Mouse (Mus musculus): ENCODE results near the gene Matk.
"Not testable (repeated sequence)": the region's sequence is repeated elsewhere in the genome, so short reads cannot be mapped to it uniquely, and the experiment has no call there.

Gene Matk

GRCm38 (mm10) chr10:81252424-81253419, at the start of gene Matk:
Matk (plus strand) TSS chr10:81252935.
- no peak for DNase-seq (ENCODE audit: low read depth, low spot score)

GRCm38 (mm10) chr10:81202978-81203720, 49.6 kb upstream of the Matk start:
- no peak for DNase-seq (ENCODE audit: low read depth, low spot score)

GRCm38 (mm10) chr10:81204137-81204536, 48.6 kb upstream of the Matk start:
- no peak for DNase-seq (ENCODE audit: low read depth, low spot score)

GRCm38 (mm10) chr10:81210154-81210553, 42.6 kb upstream of the Matk start:
- DNase-seq (ENCODE audit: low read depth, low spot score), result no peak

GRCm38 (mm10) chr10:81216260-81216659, 36.5 kb upstream of the Matk start:
- DNase-seq (ENCODE audit: low read depth, low spot score), result no peak

GRCm38 (mm10) chr10:81216810-81217209, 35.9 kb upstream of the Matk start:
- no peak for DNase-seq (ENCODE audit: low read depth, low spot score)

GRCm38 (mm10) chr10:81217267-81217666, 35.5 kb upstream of the Matk start:
- DNase-seq (ENCODE audit: low read depth, low spot score), result not testable (repeated sequence)

GRCm38 (mm10) chr10:81217964-81218363, 34.8 kb upstream of the Matk start:
- DNase-seq (ENCODE audit: low read depth, low spot score), result no peak

GRCm38 (mm10) chr10:81221402-81222015, 31.2 kb upstream of the Matk start:
- no peak for DNase-seq (ENCODE audit: low read depth, low spot score)

- DNase-seq (ENCODE audit: low read depth, low spot score), result not testable (repeated sequence)
Observed at GRCm38 (mm10) chr10:81223731-81224130, 29.0 kb upstream of the Matk start.

- no peak for DNase-seq (ENCODE audit: low read depth, low spot score)
Observed at GRCm38 (mm10) chr10:81229735-81230437, 22.8 kb upstream of the Matk start.

GRCm38 (mm10) chr10:81230438-81231332, 22.1 kb upstream of the Matk start, which contains the start of gene Atcay:
Atcay (minus strand) TSS chr10:81230833.
- DNase-seq (ENCODE audit: low read depth, low spot score), result no peak

- no peak for DNase-seq (ENCODE audit: low read depth, low spot score)
Observed at GRCm38 (mm10) chr10:81231436-81231835, 21.3 kb upstream of the Matk start.

GRCm38 (mm10) chr10:81232580-81233225, 20.0 kb upstream of the Matk start, which contains the start of gene Zfr2:
Zfr2 (plus strand) TSS chr10:81233155.
- peak; percentile 77 for DNase-seq (ENCODE audit: low read depth, low spot score)

- DNase-seq (ENCODE audit: low read depth, low spot score), result no peak
Observed at GRCm38 (mm10) chr10:81233226-81233585, 19.5 kb upstream of the Matk start.

GRCm38 (mm10) chr10:81234206-81234605, 18.5 kb upstream of the Matk start:
- no peak for DNase-seq (ENCODE audit: low read depth, low spot score)

GRCm38 (mm10) chr10:81236471-81237268, 16.1 kb upstream of the Matk start:
- no peak for DNase-seq (ENCODE audit: low read depth, low spot score)

- no peak for DNase-seq (ENCODE audit: low read depth, low spot score)
Observed at GRCm38 (mm10) chr10:81238618-81239017, 14.1 kb upstream of the Matk start.

- peak; percentile 51 for DNase-seq (ENCODE audit: low read depth, low spot score)
Observed at GRCm38 (mm10) chr10:81240876-81241275, 11.9 kb upstream of the Matk start.
